Mouse (Mus musculus): ENCODE measurements around the gene Maneal. TPM values are rescaled to one million over a fixed set of nuclear protein-coding genes. Genes with fewer than 3 reads are reported as not detected.

Maneal gene
- polyA plus RNA-seq (2017; shearing (Covaris generic)): 0.28 TPM

GRCm38 (mm10) chr4:124861283-124862188 is at the start of gene Maneal:
TSS of gene Maneal (minus strand) at chr4:124862171.

GRCm38 (mm10) chr4:124880599-124880998 is 18.6 kb upstream of the Maneal start, which contains the start of gene Epha10:
TSS of gene Epha10 (plus strand) at chr4:124880899.

GRCm38 (mm10) chr4:124850933-124851658 is 10.9 kb downstream of the Maneal start, which contains the start of gene 1110065P20Rik:
TSS of gene 1110065P20Rik (minus strand) at chr4:124851196.

GRCm38 (mm10) chr4:124850261-124850913 is 11.6 kb downstream of the Maneal start, which contains the start of gene Yrdc:
TSS of gene Yrdc (plus strand) at chr4:124850679.

Other genes starting within 250 kb of the Maneal start
- not detected for gene Pou3f1, start 205.4 kb downstream of the Maneal start, polyA plus RNA-seq (2017; shearing (Covaris generic))
- gene Utp11, start 168.6 kb downstream of the Maneal start, polyA plus RNA-seq (2017; shearing (Covaris generic)): 80.7 TPM
- gene Fhl3, start 161.5 kb downstream of the Maneal start, polyA plus RNA-seq (2017; shearing (Covaris generic)): 0.99 TPM
- gene Sf3a3, start 147.4 kb downstream of the Maneal start, polyA plus RNA-seq (2017; shearing (Covaris generic)): 141 TPM
- 182 TPM for gene Inpp5b, start 120.3 kb downstream of the Maneal start, polyA plus RNA-seq (2017; shearing (Covaris generic))
- 25.5 TPM for gene Mtf1, start 60.1 kb downstream of the Maneal start, polyA plus RNA-seq (2017; shearing (Covaris generic))
- 5.3 TPM for gene Yrdc, start 11.5 kb downstream of the Maneal start, polyA plus RNA-seq (2017; shearing (Covaris generic))
- gene 1110065P20Rik, start 11.0 kb downstream of the Maneal start, polyA plus RNA-seq (2017; shearing (Covaris generic)): 8.0 TPM
- gene Epha10, start 18.7 kb upstream of the Maneal start, polyA plus RNA-seq (2017; shearing (Covaris generic)): not detected
- 21.0 TPM for gene 9930104L06Rik, start 74.9 kb upstream of the Maneal start, polyA plus RNA-seq (2017; shearing (Covaris generic))
- gene Cdca8, start 77.1 kb upstream of the Maneal start, polyA plus RNA-seq (2017; shearing (Covaris generic)): 16.5 TPM
- gene Rspo1, start 124.3 kb upstream of the Maneal start, polyA plus RNA-seq (2017; shearing (Covaris generic)): not detected
- 92.9 TPM for gene Gnl2, start 154.4 kb upstream of the Maneal start, polyA plus RNA-seq (2017; shearing (Covaris generic))
- gene Dnali1, start 203.5 kb upstream of the Maneal start, polyA plus RNA-seq (2017; shearing (Covaris generic)): not detected
- 17.0 TPM for gene Snip1, start 204.5 kb upstream of the Maneal start, polyA plus RNA-seq (2017; shearing (Covaris generic))
- 64.3 TPM for gene Meaf6, start 223.0 kb upstream of the Maneal start, polyA plus RNA-seq (2017; shearing (Covaris generic))

Measured in inflammation-experienced regulatory T-cells, adult 16 weeks (primary cell).